Mouse (Mus musculus) midbrain, embryonic 13.5 days (tissue): Measurements from ENCODE around the gene Trpc4ap. TPM values are rescaled to one million over a fixed set of nuclear protein-coding genes. Genes with fewer than 3 reads are reported as not detected.
"Not testable (repeated sequence)": the region's sequence is repeated elsewhere in the genome, so short reads cannot be mapped to it uniquely, and the experiment has no call there.

Source experiments
- ATAC-seq: fragments of 200-750 bp; cut with Nextera tagmentation; 2 replicates; pipeline ENCODE4 v1.8.0; 2017; ENCODE audit warnings: mild to moderate bottlenecking, moderate TSS enrichment, moderate library complexity
- H3K27ac ChIP-seq: fragments of 300-500 bp; sonication (generic); 2 replicates; pipeline ENCODE4 v1.5.1; 2015; ENCODE audit warnings: inconsistent platforms, mild to moderate bottlenecking, moderate library complexity
- H3K27me3 ChIP-seq: fragments of 300-500 bp; sonication (generic); 2 replicates; pipeline ENCODE4 v1.6.1; 2015; ENCODE audit warnings: mild to moderate bottlenecking, inconsistent platforms
- H3K36me3 ChIP-seq: fragments of 300-500 bp; sonication (generic); 2 replicates; pipeline ENCODE4 v1.6.1; 2015; ENCODE audit warnings: mild to moderate bottlenecking, inconsistent platforms
- H3K4me1 ChIP-seq: fragments of 300-500 bp; sonication (generic); replicated peaks from 2 replicates; pipeline ENCODE4 v1.6.1; 2015; ENCODE audit warnings: inconsistent platforms
- H3K4me2 ChIP-seq: fragments of 300-500 bp; sonication (generic); replicated peaks from 2 replicates; pipeline ENCODE4 v1.6.1; 2015; ENCODE audit warnings: moderate library complexity, mild to moderate bottlenecking, inconsistent platforms
- H3K4me3 ChIP-seq: fragments of 300-500 bp; sonication (generic); replicated peaks from 2 replicates; pipeline ENCODE4 v1.5.1; 2015; ENCODE audit warnings: mild to moderate bottlenecking, inconsistent platforms
- H3K9ac ChIP-seq: fragments of 300-500 bp; sonication (generic); replicated peaks from 2 replicates; pipeline ENCODE4 v1.6.1; 2015; ENCODE audit warnings: mild to moderate bottlenecking, inconsistent platforms
- H3K9me3 ChIP-seq: fragments of 300-500 bp; sonication (generic); 2 replicates; pipeline ENCODE4 v1.6.1; 2016; ENCODE audit warnings: mild to moderate bottlenecking, inconsistent platforms
- WGBS: fragments of 180-500 bp; shearing (Covaris S2); methylation state at CpG from one replicate; pipeline ENCODE4 v1.1.7; 2015; 5-methylcytosine and 5-hydroxymethylcytosine counted together
- polyA plus RNA-seq: library from polyadenylated mRNA; unstranded; fragments of >200 nt; fragmentation: Nextera tagmentation; extraction: Ambion mirVana; gene quantifications from 2 replicates; pipeline ENCODE4 v1.2.1, GENCODE M21; 2015

Trpc4ap gene
- polyA plus RNA-seq, 1 experiment from 2014 or later, result 169 TPM

GRCm38 (mm10) chr2:155624730-155625129, 67.5 kb downstream of the Trpc4ap start:
- no peak for ATAC-seq
- WGBS, result 43% methylated on average over 10 of the region's 10 CpGs
- H3K9me3 ChIP-seq, result no peaks in the 10 kb centered on the region

GRCm38 (mm10) chr2:155623996-155624395, 68.2 kb downstream of the Trpc4ap start:
- Histone ChIP-seq H3K27ac (no peak overlapping the region), H3K9ac (no peak overlapping the region), H3K4me3 (no peak overlapping the region), H3K4me1 (peaks cover 9% of the 10 kb centered on the region), H3K4me2 (no peak overlapping the region), H3K36me3 (peaks cover 6% of the 10 kb centered on the region; the same call in 1 of the 2 replicates), H3K27me3 (peaks cover 36% of the 10 kb centered on the region), H3K9me3 (no peaks in the 10 kb centered on the region)
- 89% methylated on average over 6 of the region's 6 CpGs for WGBS
- no peak for ATAC-seq

More at GRCm38 (mm10) chr2:155624730-155625129, 67.5 kb downstream of the Trpc4ap start:
- Histone ChIP-seq H3K9ac (no peak overlapping the region), H3K27me3 (peaks cover 44% of the 10 kb centered on the region), H3K27ac (no peak overlapping the region), H3K4me1 (peaks cover 16% of the 10 kb centered on the region), H3K36me3 (peaks cover 6% of the 10 kb centered on the region; the same call in 1 of the 2 replicates), H3K4me2 (no peak overlapping the region), H3K4me3 (no peak overlapping the region)

- WGBS, result 28% methylated on average over 11 of the region's 11 CpGs
- Histone ChIP-seq H3K4me3 (no peak overlapping the region), H3K36me3 (no peaks in the 10 kb centered on the region), H3K4me1 (0 out of 2 replicates have a peak, but pooled peaks cover 6% of the 10 kb centered on the region), H3K9me3 (no peaks in the 10 kb centered on the region), H3K27ac (no peak overlapping the region), H3K4me2 (no peak overlapping the region), H3K9ac (no peak overlapping the region), H3K27me3 (peaks cover 22% of the 10 kb centered on the region)
- ATAC-seq, result no peak
These were observed 69.6 kb downstream of the Trpc4ap start for GRCm38 (mm10) chr2:155622606-155623005.

- 0 out of 2 replicates have a peak, but pooled peaks cover 3% of the 10 kb centered on the region for H3K27me3 ChIP-seq
- H3K36me3 ChIP-seq, result no peaks in the 10 kb centered on the region
- WGBS, result 18% methylated on average over 8 of the region's 8 CpGs
- H3K9me3 ChIP-seq, result no peaks in the 10 kb centered on the region
- ATAC-seq, result peak; percentile 68
- H3K27ac ChIP-seq, result no peak overlapping the region
- H3K9ac ChIP-seq, result no peak overlapping the region
- no peaks in the 10 kb centered on the region for H3K4me1 ChIP-seq
- H3K4me2 ChIP-seq, result no peak overlapping the region
- no peak overlapping the region for H3K4me3 ChIP-seq
These were observed 72.4 kb downstream of the Trpc4ap start for GRCm38 (mm10) chr2:155619817-155620216.

GRCm38 (mm10) chr2:155616971-155617370, 75.2 kb downstream of the Trpc4ap start:
- Histone ChIP-seq H3K27ac (no peak overlapping the region), H3K27me3 (no peaks in the 10 kb centered on the region), H3K4me2 (no peak overlapping the region), H3K4me3 (no peak overlapping the region), H3K9ac (no peak overlapping the region), H3K36me3 (no peaks in the 10 kb centered on the region), H3K9me3 (no peaks in the 10 kb centered on the region), H3K4me1 (peaks cover 8% of the 10 kb centered on the region)
- no peak for ATAC-seq
- WGBS, result 56% methylated on average over 6 of the region's 6 CpGs

GRCm38 (mm10) chr2:155613953-155614352, 78.2 kb downstream of the Trpc4ap start:
- Histone ChIP-seq H3K4me3 (no peak overlapping the region), H3K27me3 (no peaks in the 10 kb centered on the region), H3K4me2 (peak overlapping the region; percentile 52; the same call in 1 of the 2 replicates), H3K4me1 (peaks cover 8% of the 10 kb centered on the region), H3K36me3 (no peaks in the 10 kb centered on the region), H3K9me3 (no peaks in the 10 kb centered on the region), H3K9ac (no peak overlapping the region), H3K27ac (no peak overlapping the region)
- no peak for ATAC-seq
- 65% methylated on average over 8 of the region's 8 CpGs for WGBS

- Histone ChIP-seq H3K27ac (no peak overlapping the region), H3K4me3 (peak overlapping the region; percentile 25), H3K36me3 (no peaks in the 10 kb centered on the region), H3K9ac (no peak overlapping the region), H3K4me2 (peak overlapping the region; percentile 52), H3K27me3 (no peaks in the 10 kb centered on the region), H3K4me1 (peaks cover 8% of the 10 kb centered on the region), H3K9me3 (no peaks in the 10 kb centered on the region)
- ATAC-seq, result peak; percentile 77
- WGBS, result 6% methylated on average over 20 of the region's 20 CpGs
These were observed 78.8 kb downstream of the Trpc4ap start for GRCm38 (mm10) chr2:155613326-155613755.

GRCm38 (mm10) chr2:155611834-155612550, 80.2 kb downstream of the Trpc4ap start:
- WGBS, result 87% methylated on average over 9 of the region's 9 CpGs
- Histone ChIP-seq H3K27ac (no peak overlapping the region), H3K4me1 (peaks cover 8% of the 10 kb centered on the region), H3K9me3 (no peaks in the 10 kb centered on the region), H3K36me3 (no peaks in the 10 kb centered on the region), H3K9ac (no peak overlapping the region), H3K4me3 (no peak overlapping the region), H3K4me2 (no peak overlapping the region), H3K27me3 (no peaks in the 10 kb centered on the region)
- no peak for ATAC-seq

- 34% methylated on average over 4 of the region's 4 CpGs for WGBS
- no peak for ATAC-seq
These were observed 81.2 kb downstream of the Trpc4ap start, which contains the start of gene Myh7b for GRCm38 (mm10) chr2:155610978-155611377. Gene Myh7b (plus strand): TSS chr2:155611212.

GRCm38 (mm10) chr2:155606360-155606759, 85.8 kb downstream of the Trpc4ap start:
- Histone ChIP-seq H3K9me3 (no peaks in the 10 kb centered on the region), H3K4me1 (no peaks in the 10 kb centered on the region), H3K27ac (no peak overlapping the region), H3K4me2 (no peak overlapping the region), H3K4me3 (no peak overlapping the region), H3K9ac (no peak overlapping the region), H3K27me3 (no peaks in the 10 kb centered on the region), H3K36me3 (no peaks in the 10 kb centered on the region)
- 84% methylated on average over 4 of the region's 4 CpGs for WGBS
- ATAC-seq, result no peak

More at GRCm38 (mm10) chr2:155610978-155611377, 81.2 kb downstream of the Trpc4ap start, which contains the start of gene Myh7b:
- Histone ChIP-seq H3K36me3 (no peaks in the 10 kb centered on the region), H3K4me1 (peaks cover 8% of the 10 kb centered on the region), H3K4me3 (no peak within 1 kb of the TSS), H3K9me3 (no peaks in the 10 kb centered on the region), H3K27me3 (no peaks in the 10 kb centered on the region), H3K4me2 (no peak within 1 kb of the TSS), H3K9ac (no peak within 1 kb of the TSS), H3K27ac (no peak within 1 kb of the TSS)

- not testable (repeated sequence) for H3K9ac ChIP-seq, H3K9me3 ChIP-seq, H3K4me3 ChIP-seq, H3K27me3 ChIP-seq, H3K27ac ChIP-seq, H3K4me2 ChIP-seq, H3K4me1 ChIP-seq, H3K36me3 ChIP-seq, ATAC-seq
- WGBS, result 84% methylated on average over 4 of the region's 4 CpGs
These were observed 87.0 kb downstream of the Trpc4ap start for GRCm38 (mm10) chr2:155605236-155605589.

- no peaks in the 10 kb centered on the region for H3K4me1 ChIP-seq
- no peaks in the 10 kb centered on the region for H3K27me3 ChIP-seq
- H3K4me2 ChIP-seq, result no peak overlapping the region
- 66% methylated on average over 10 of the region's 10 CpGs for WGBS
- no peak for ATAC-seq
- no peak overlapping the region for H3K9ac ChIP-seq
- no peaks in the 10 kb centered on the region for H3K9me3 ChIP-seq
- no peaks in the 10 kb centered on the region for H3K36me3 ChIP-seq
- no peak overlapping the region for H3K4me3 ChIP-seq
- H3K27ac ChIP-seq, result no peak overlapping the region
These were observed 87.5 kb downstream of the Trpc4ap start for GRCm38 (mm10) chr2:155604560-155605235.
